Mouse (Mus musculus) CH12.LX (cell line): ENCODE measurements at regions not wholly inside any gene's neighbourhood (a gene's known extent, or its start where the extent isn't known, plus 50 kb on each side); places are given as distances from the start of the nearest gene placed in this dataset.

Source experiments
- DNase-seq: peaks from one replicate; pipeline ENCODE4 v3.0.0-alpha.2; 2013; ENCODE audit errors: extremely low read depth
- H3K27ac ChIP-seq: 2 replicates; pipeline ENCODE4 v1.5.1; 2012; ENCODE audit warnings: low read depth, mild to moderate bottlenecking, control low read depth, moderate library complexity; ENCODE audit not compliant: insufficient read depth
- H3K27me3 ChIP-seq: replicated peaks from 2 replicates; pipeline ENCODE3; 2012; ENCODE audit warnings: inconsistent platforms
- H3K36me3 ChIP-seq, 2 experiments: replicated peaks in 1 of 2; 2 replicates each; pipeline versions ENCODE3 to v1.6.1; 2012; ENCODE audit warnings: inconsistent platforms in 1 of 2, low read length in 1 of 2, mild to moderate bottlenecking in 1 of 2, mixed read lengths in 1 of 2, moderate library complexity in 1 of 2; ENCODE audit not compliant: control insufficient read depth in 1 of 2, insufficient read depth in 1 of 2
- H3K4me1 ChIP-seq, 2 experiments: 2 replicates each; pipeline ENCODE4 v1.6.1; 2012; ENCODE audit warnings: inconsistent platforms in 1 of 2, moderate library complexity in 1 of 2; ENCODE audit not compliant: insufficient read depth in 2 of 2, control insufficient read depth in 1 of 2
- H3K4me2 ChIP-seq: 2 replicates; pipeline ENCODE4 v1.6.1; 2012; ENCODE audit warnings: low read depth, mild to moderate bottlenecking, control low read depth; ENCODE audit not compliant: poor library complexity, insufficient read depth, severe bottlenecking
- H3K4me3 ChIP-seq, 3 experiments: fragments of 150-350 bp in 1 of 3; sonication (generic) in 1 of 3; replicated peaks in 1 of 3; 2 replicates each; pipeline versions ENCODE3 to v1.5.1; 2011 to 2012; ENCODE audit warnings: low read depth in 2 of 3, low read length in 2 of 3, mild to moderate bottlenecking in 2 of 3, moderate library complexity in 2 of 3, control low read depth in 1 of 3, improper control_type of control experiment in 1 of 3, inconsistent platforms in 1 of 3, mixed read lengths in 1 of 3; ENCODE audit not compliant: poor library complexity in 1 of 3
- H3K79me2 ChIP-seq: replicated peaks from 2 replicates; pipeline ENCODE4 v1.6.1; 2012; ENCODE audit warnings: mild to moderate bottlenecking, moderate library complexity; ENCODE audit not compliant: control insufficient read depth, poor library complexity, insufficient read depth, severe bottlenecking; ENCODE audit errors: extremely low read depth
- H3K9ac ChIP-seq: 2 replicates; pipeline ENCODE4 v1.6.1; 2012; ENCODE audit warnings: low read depth, mild to moderate bottlenecking, control low read depth, moderate library complexity; ENCODE audit not compliant: insufficient read depth
- H3K9me3 ChIP-seq: replicated peaks from 2 replicates; pipeline ENCODE3; 2012; ENCODE audit warnings: low read length, inconsistent platforms, mixed read lengths
- CHD2 ChIP-seq: IDR thresholded peaks from 2 replicates; pipeline ENCODE4 v1.6.1; 2011; ENCODE audit warnings: low read length, improper control_type of control experiment
- E2F4 ChIP-seq: IDR thresholded peaks from 2 replicates; pipeline ENCODE4 v1.6.1; 2011; ENCODE audit warnings: low read depth, low read length, improper control_type of control experiment; ENCODE audit not compliant: insufficient replicate concordance
- EP300 ChIP-seq: IDR thresholded peaks from 2 replicates; pipeline ENCODE4 v1.6.1; 2011; ENCODE audit warnings: low read length, improper control_type of control experiment
- ETS1 ChIP-seq: conservative IDR thresholded peaks from 2 replicates; pipeline ENCODE4 v1.6.1; 2012; ENCODE audit warnings: low read depth, mild to moderate bottlenecking, inconsistent platforms, low read length, improper control_type of control experiment, moderate library complexity
- GABPA ChIP-seq: IDR thresholded peaks from 2 replicates; pipeline ENCODE4 v1.6.1; 2012; ENCODE audit warnings: low read depth, low read length, improper control_type of control experiment, inconsistent platforms; ENCODE audit not compliant: insufficient replicate concordance
- HCFC1 ChIP-seq: IDR thresholded peaks from 2 replicates; pipeline ENCODE4 v1.6.1; 2012; ENCODE audit warnings: low read depth, mild to moderate bottlenecking, inconsistent platforms, low read length, improper control_type of control experiment
- JUN ChIP-seq: IDR thresholded peaks from 2 replicates; pipeline ENCODE4 v1.6.1; 2011; ENCODE audit warnings: low read depth, mild to moderate bottlenecking, low read length, improper control_type of control experiment, moderate library complexity; ENCODE audit not compliant: insufficient read depth
- MAFK ChIP-seq: IDR thresholded peaks from 2 replicates; pipeline ENCODE4 v1.6.1; 2011; ENCODE audit warnings: low read length, improper control_type of control experiment; ENCODE audit not compliant: insufficient replicate concordance
- MAX ChIP-seq: IDR thresholded peaks from 2 replicates; pipeline ENCODE4 v1.6.1; 2011; ENCODE audit warnings: low read length, improper control_type of control experiment
- MEF2A ChIP-seq: IDR thresholded peaks from 2 replicates; pipeline ENCODE4 v1.6.1; 2014; ENCODE audit warnings: low read depth, mild to moderate bottlenecking, inconsistent platforms, low read length, improper control_type of control experiment, borderline replicate concordance
- NRF1 ChIP-seq: IDR thresholded peaks from 2 replicates; pipeline ENCODE4 v1.6.1; 2014; ENCODE audit warnings: low read depth, mild to moderate bottlenecking, inconsistent platforms, low read length, improper control_type of control experiment, moderate library complexity
- PAX5 ChIP-seq: IDR thresholded peaks from 2 replicates; pipeline ENCODE4 v1.6.1; 2012; ENCODE audit warnings: low read length, inconsistent platforms, mixed read lengths
- POLR2AphosphoS2 ChIP-seq: IDR thresholded peaks from 2 replicates; pipeline ENCODE4 v1.6.1; 2011; ENCODE audit warnings: low read depth, low read length, improper control_type of control experiment
- RAD21 ChIP-seq: IDR thresholded peaks from 2 replicates; pipeline ENCODE4 v1.6.1; 2011; ENCODE audit warnings: low read depth, mild to moderate bottlenecking, low read length, improper control_type of control experiment, moderate library complexity
- SIN3A ChIP-seq: IDR thresholded peaks from 2 replicates; pipeline ENCODE4 v1.6.1; 2012; ENCODE audit warnings: low read length, improper control_type of control experiment, inconsistent platforms
- SMC3 ChIP-seq: IDR thresholded peaks from 2 replicates; pipeline ENCODE4 v1.6.1; 2011; ENCODE audit warnings: low read depth, low read length, improper control_type of control experiment
- TBP ChIP-seq: conservative IDR thresholded peaks from 2 replicates; pipeline ENCODE4 v1.6.1; 2011; ENCODE audit warnings: low read depth, low read length, improper control_type of control experiment
- TCF12 ChIP-seq: IDR thresholded peaks from 2 replicates; pipeline ENCODE4 v1.6.1; 2014; ENCODE audit warnings: low read depth, mild to moderate bottlenecking, inconsistent platforms, low read length, improper control_type of control experiment
- UBTF ChIP-seq: IDR thresholded peaks from 2 replicates; pipeline ENCODE4 v1.6.1; 2012; ENCODE audit warnings: low read depth, mild to moderate bottlenecking, inconsistent platforms, low read length, improper control_type of control experiment, moderate library complexity
- USF2 ChIP-seq: conservative IDR thresholded peaks from 2 replicates; pipeline ENCODE4 v1.6.1; 2011; ENCODE audit warnings: low read depth, low read length, improper control_type of control experiment
- ZC3H11A ChIP-seq: IDR thresholded peaks from 2 replicates; pipeline ENCODE4 v1.6.1; 2012; ENCODE audit warnings: low read depth, mild to moderate bottlenecking, inconsistent platforms, low read length, improper control_type of control experiment
- ZNF384 ChIP-seq: IDR thresholded peaks from 2 replicates; pipeline ENCODE4 v1.6.1; 2012; ENCODE audit warnings: low read depth, low read length, improper control_type of control experiment, inconsistent platforms
- dilution Hi-C: fragments of 300-500 bp; cut with MboI; formaldehyde crosslinking; loops from 2 replicates; pipeline ENCODE4 v1.14.3; 2020; ENCODE audit warnings: low sequenced_read_pairs; ENCODE audit not compliant: extremely low pct_unique_long_range_greater_than_20kb, extremely low pct_ligation_motif_present
- in situ Hi-C: fragments of 300-500 bp; cut with MboI; formaldehyde crosslinking; loops from 3 replicates; pipeline ENCODE4 v1.14.3; 2019; ENCODE audit warnings: low sequenced_read_pairs, low pct_ligation_motif_present, low pct_unique_long_range_greater_than_20kb, mixed read lengths

DNA sequence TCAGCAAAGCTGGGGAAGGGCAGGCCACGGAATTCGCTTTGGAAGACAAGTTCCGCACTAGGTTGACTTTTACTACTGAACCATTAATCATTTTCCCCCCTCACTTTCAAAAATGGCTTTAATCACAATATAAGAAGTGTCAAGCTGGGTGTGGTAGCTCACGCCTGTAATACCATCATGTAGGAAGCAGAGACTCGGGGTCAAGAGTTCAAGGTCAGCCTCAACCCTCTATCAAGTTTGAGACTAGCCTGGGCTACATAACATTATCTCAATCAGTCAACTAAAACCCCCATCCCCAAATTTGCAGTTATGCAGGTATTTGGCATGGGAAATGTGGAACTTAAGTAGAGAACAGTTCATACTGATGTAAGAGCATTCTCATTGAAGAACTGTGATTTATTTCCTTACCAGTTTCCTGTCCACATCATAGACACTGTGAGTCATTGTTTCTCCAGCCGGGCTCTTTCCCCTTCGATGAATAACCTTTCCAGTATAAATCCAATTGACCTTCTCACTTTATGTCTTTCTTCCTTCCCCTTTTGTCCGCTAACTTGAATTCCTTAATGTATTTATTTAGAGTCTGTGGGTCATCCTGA lies 308.6 kb downstream of the Gja1 start:
- Histone ChIP-seq H3K4me2 (no peak overlapping the region), H3K4me3 (no peak overlapping the region), H3K79me2 (no peaks in the 10 kb centered on the region), H3K36me3 (no peaks in the 10 kb centered on the region), H3K9me3 (no peaks in the 10 kb centered on the region), H3K4me1 (no peaks in the 10 kb centered on the region), H3K27ac (no peak overlapping the region), H3K27me3 (no peaks in the 10 kb centered on the region), H3K9ac (no peak overlapping the region)
- in situ Hi-C loops = no loop called here
- TF ChIP-seq JUN (no peak), HCFC1 (no peak), PAX5 (no peak), MAFK (no peak), RAD21 (no peak), ZC3H11A (no peak)
- dilution Hi-C loops = no loop called here
- DNase-seq = no peak

DNA sequence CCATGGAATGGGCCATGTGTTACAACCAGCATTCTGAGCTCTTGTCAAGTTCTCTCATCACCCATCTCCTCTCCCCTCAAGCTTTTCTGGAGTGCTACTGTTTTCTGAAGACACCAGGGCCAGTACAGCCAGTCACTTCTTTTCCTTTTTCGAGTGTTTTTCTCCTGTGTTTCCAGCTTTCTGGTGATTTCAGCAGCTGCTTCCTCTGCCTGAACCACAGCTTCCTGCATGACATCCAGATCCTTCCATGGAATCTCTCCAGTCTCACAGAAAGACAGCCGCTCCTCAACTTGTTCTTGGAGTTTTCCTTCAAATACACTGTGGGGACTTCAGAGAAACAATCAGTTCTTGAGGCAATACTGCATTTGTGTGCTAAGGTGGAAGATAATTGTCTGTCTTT lies 314.3 kb downstream of the Gja1 start:
- Histone ChIP-seq H3K36me3 (no peaks in the 10 kb centered on the region), H3K4me2 (no peak overlapping the region), H3K4me1 (peaks cover 0 to 6% of the 10 kb centered on the region in 2 experiments; a peak in 1 of 4 replicates), H3K27ac (no peak overlapping the region), H3K9ac (no peak overlapping the region), H3K4me3 (no peak overlapping the region), H3K79me2 (no peaks in the 10 kb centered on the region), H3K27me3 (no peaks in the 10 kb centered on the region), H3K9me3 (no peaks in the 10 kb centered on the region)
- TF ChIP-seq CHD2 (no peak), MAX (no peak), SMC3 (no peak), MEF2A (no peak), TBP (no peak), MAFK (no peak), EP300 (no peak), POLR2AphosphoS2 (no peak), TCF12 (no peak), ZC3H11A (no peak), ETS1 (no peak), E2F4 (no peak), UBTF (no peak), SIN3A (no peak), ZNF384 (no peak), NRF1 (no peak), GABPA (no peak), USF2 (no peak)
- in situ Hi-C loops = no loop called here
- no peak for DNase-seq
- dilution Hi-C loops = no loop called here
